8 mouse cellular contexts compared by ENCODE assay signal in genomic region chr19:4878405-4879323, GRCm38 (mm10). TPM values are rescaled to one million over a fixed set of nuclear protein-coding genes. Genes with fewer than 3 reads are reported as not detected.
A peak's percentile ranks its signal among the peaks of the same experiment; 100 is the strongest.
DNase-seq lines count a peak whose midpoint lies in the region; ATAC-seq and TF ChIP-seq lines count a peak whose summit lies in the region.

Zdhhc24 (plus strand) TSS chr19:4878668.

- dilution Hi-C loops in CH12.LX (cut with MboI; ENCODE audit: extremely low pct_ligation_motif_present, extremely low pct_unique_long_range_greater_than_20kb, low sequenced_read_pairs), result no loop called here

- 2% methylated on average over 52 of the region's 52 CpGs for WGBS in forebrain, embryonic 11.5 days
- 1% methylated on average over 52 of the region's 52 CpGs for WGBS in heart, embryonic 16.5 days
- WGBS in liver, embryonic 15.5 days (ENCODE audit: insufficient replicate concordance), result under 1% methylated on average over 52 of the region's 52 CpGs
- 2% methylated on average over 52 of the region's 52 CpGs for WGBS in neural tube, embryonic 12.5 days

- peak; percentile 95 for DNase-seq in CH12.LX (ENCODE audit: extremely low read depth)
- peak; percentile 92 for DNase-seq in c-Kit-positive CD71-positive TER-119-negative erythroid progenitor cells, embryonic 14.5 days (ENCODE audit: low read depth)
- DNase-seq in forebrain, embryonic 11.5 days (ENCODE audit: low spot score), result peak; percentile 97
- DNase-seq in kidney, postnatal 36 days, result peak; percentile 95 to 96
- DNase-seq in telencephalon, adult 2 months (ENCODE audit: low read depth, low spot score), result peak; percentile 96

- H3K4me1 ChIP-seq in CH12.LX (ENCODE audit: control insufficient read depth in 1 of 2, insufficient read depth in 2 of 2), result peaks cover 19 to 40% of the 10 kb centered on the region in 2 experiments
- peaks cover 8% of the 10 kb centered on the region; the same call in 1 of the 2 replicates for H3K4me1 ChIP-seq in forebrain, embryonic 11.5 days (replicated peaks; ENCODE audit: control insufficient read depth, insufficient read depth, low read length)
- peaks cover 10% of the 10 kb centered on the region for H3K4me1 ChIP-seq in heart, embryonic 16.5 days (ENCODE audit: control insufficient read depth, insufficient read depth, low read length)
- peaks cover 64% of the 10 kb centered on the region for H3K4me1 ChIP-seq in liver, embryonic 15.5 days (replicated peaks)
- peaks cover 21% of the 10 kb centered on the region for H3K4me1 ChIP-seq in neural tube, embryonic 12.5 days

- TF ChIP-seq CTCF in CH12.LX (conservative IDR thresholded peaks at IDR 0.05 in 1 of 2, IDR thresholded peaks at IDR 0.05 in 1 of 2; ENCODE audit: low read depth in 2 of 2, low read length in 2 of 2), result no peak

- no peaks in the 10 kb centered on the region for H3K9me3 ChIP-seq in CH12.LX (replicated peaks; ENCODE audit: low read length)
- H3K9me3 ChIP-seq in forebrain, embryonic 11.5 days (ENCODE audit: control insufficient read depth, low read length), result no peaks in the 10 kb centered on the region
- H3K9me3 ChIP-seq in heart, embryonic 16.5 days (replicated peaks; ENCODE audit: control insufficient read depth, low read length), result no peaks in the 10 kb centered on the region
- H3K9me3 ChIP-seq in liver, embryonic 15.5 days (replicated peaks), result no peaks in the 10 kb centered on the region
- no peaks in the 10 kb centered on the region for H3K9me3 ChIP-seq in neural tube, embryonic 12.5 days

- TF ChIP-seq RAD21 in CH12.LX (IDR thresholded peaks at IDR 0.05; ENCODE audit: low read depth, low read length), result no peak

- H3K79me2 ChIP-seq in CH12.LX (replicated peaks; ENCODE audit: control insufficient read depth, extremely low read depth, insufficient read depth, poor library complexity, severe bottlenecking), result no peaks in the 10 kb centered on the region; the same call in 1 of the 2 replicates

- peak within 1 kb of the TSS; percentile 57 for H3K9ac ChIP-seq in CH12.LX (ENCODE audit: insufficient read depth, low read depth)
- H3K9ac ChIP-seq in forebrain, embryonic 11.5 days (ENCODE audit: low read length), result peak within 1 kb of the TSS; percentile 81
- H3K9ac ChIP-seq in heart, embryonic 16.5 days (ENCODE audit: low read length), result peak within 1 kb of the TSS; percentile 88
- peak within 1 kb of the TSS; percentile 92 for H3K9ac ChIP-seq in liver, embryonic 15.5 days
- H3K9ac ChIP-seq in neural tube, embryonic 12.5 days, result peak within 1 kb of the TSS; percentile 69

- H3K36me3 ChIP-seq in CH12.LX (replicated peaks in 1 of 2; ENCODE audit: control insufficient read depth in 1 of 2, insufficient read depth in 1 of 2, low read length in 1 of 2), result peaks cover 18 to 35% of the 10 kb centered on the region in 2 experiments
- H3K36me3 ChIP-seq in forebrain, embryonic 11.5 days (ENCODE audit: control insufficient read depth, insufficient read depth, low read length), result no peaks in the 10 kb centered on the region
- no peaks in the 10 kb centered on the region for H3K36me3 ChIP-seq in heart, embryonic 16.5 days (ENCODE audit: control insufficient read depth, insufficient read depth)
- peaks cover 32% of the 10 kb centered on the region for H3K36me3 ChIP-seq in liver, embryonic 15.5 days (replicated peaks)
- H3K36me3 ChIP-seq in neural tube, embryonic 12.5 days, result peaks cover 4% of the 10 kb centered on the region; the same call in 1 of the 2 replicates

- peak within 1 kb of the TSS; percentile 84 to 97 (median 84) for H3K4me3 ChIP-seq in CH12.LX (replicated peaks in 1 of 3; ENCODE audit: low read depth in 2 of 3, low read length in 2 of 3, poor library complexity in 1 of 3)
- peak within 1 kb of the TSS; percentile 88 for H3K4me3 ChIP-seq in forebrain, embryonic 11.5 days (ENCODE audit: low read depth, low read length)
- peak within 1 kb of the TSS; percentile 87 for H3K4me3 ChIP-seq in heart, embryonic 16.5 days (ENCODE audit: low read length)
- peak within 1 kb of the TSS; percentile 87 for H3K4me3 ChIP-seq in liver, embryonic 15.5 days (replicated peaks)
- H3K4me3 ChIP-seq in neural tube, embryonic 12.5 days, result peak within 1 kb of the TSS; percentile 68

- peak; percentile 86 for TF ChIP-seq POLR2A in CH12.LX (IDR thresholded peaks at IDR 0.05; ENCODE audit: low read depth, low read length)

- in situ Hi-C loops in CH12.LX (cut with MboI; ENCODE audit: low pct_ligation_motif_present, low pct_unique_long_range_greater_than_20kb, low sequenced_read_pairs), result no loop called here

- no peak within 1 kb of the TSS for H3K27ac ChIP-seq in CH12.LX (ENCODE audit: insufficient read depth, low read depth)
- no peak within 1 kb of the TSS for H3K27ac ChIP-seq in forebrain, embryonic 11.5 days (ENCODE audit: low read depth, low read length)
- H3K27ac ChIP-seq in heart, embryonic 16.5 days (ENCODE audit: low read length), result peak within 1 kb of the TSS; percentile 37
- H3K27ac ChIP-seq in liver, embryonic 15.5 days (replicated peaks), result peak within 1 kb of the TSS; percentile 88
- no peak within 1 kb of the TSS for H3K27ac ChIP-seq in neural tube, embryonic 12.5 days

- no peak for TF ChIP-seq EP300 in CH12.LX (IDR thresholded peaks at IDR 0.05; ENCODE audit: low read length)

- peaks cover 31% of the 10 kb centered on the region for H3K27me3 ChIP-seq in CH12.LX (replicated peaks)
- H3K27me3 ChIP-seq in forebrain, embryonic 11.5 days (ENCODE audit: control insufficient read depth, insufficient read depth, low read length), result no peaks in the 10 kb centered on the region; the same call in 1 of the 2 replicates
- no peaks in the 10 kb centered on the region for H3K27me3 ChIP-seq in heart, embryonic 16.5 days (ENCODE audit: control insufficient read depth, insufficient read depth, low read length)
- H3K27me3 ChIP-seq in liver, embryonic 15.5 days, result peaks cover 33% of the 10 kb centered on the region
- no peaks in the 10 kb centered on the region for H3K27me3 ChIP-seq in neural tube, embryonic 12.5 days (replicated peaks)

- ATAC-seq in forebrain, embryonic 11.5 days (replicated peaks; ENCODE audit: low FRiP score), result peak; percentile 96
- ATAC-seq in heart, embryonic 16.5 days (replicated peaks; ENCODE audit: extremely low read depth, insufficient read depth, low FRiP score), result peak; percentile 99
- ATAC-seq in liver, embryonic 15.5 days (ENCODE audit: insufficient read depth), result peak; percentile 99
- ATAC-seq in neural tube, embryonic 12.5 days (ENCODE audit: low FRiP score, low read depth), result peak; percentile 94

- peak within 1 kb of the TSS; percentile 69 for H3K4me2 ChIP-seq in CH12.LX (ENCODE audit: insufficient read depth, low read depth, poor library complexity, severe bottlenecking)
- peak within 1 kb of the TSS; percentile 91 for H3K4me2 ChIP-seq in forebrain, embryonic 11.5 days (ENCODE audit: low read depth, low read length, severe bottlenecking)
- peak within 1 kb of the TSS; percentile 73 for H3K4me2 ChIP-seq in heart, embryonic 16.5 days (ENCODE audit: low read depth, low read length)
- peak within 1 kb of the TSS; percentile 95 for H3K4me2 ChIP-seq in liver, embryonic 15.5 days
- peak within 1 kb of the TSS; percentile 63 for H3K4me2 ChIP-seq in neural tube, embryonic 12.5 days (replicated peaks)

TF ChIP-seq in CH12.LX, 34 proteins besides CTCF, POLR2A, EP300 and RAD21 (continues in another document):
- TF ChIP-seq NRF1 (IDR thresholded peaks at IDR 0.05; ENCODE audit: low read depth, low read length) (peak; percentile 75), MAFK (IDR thresholded peaks at IDR 0.05; ENCODE audit: insufficient replicate concordance, low read length) (no peak), MXI1 (IDR thresholded peaks at IDR 0.05; ENCODE audit: low read depth, low read length) (peak; percentile 55), TBP (conservative IDR thresholded peaks at IDR 0.05; ENCODE audit: low read depth, low read length) (peak; percentile 82), MAZ (IDR thresholded peaks at IDR 0.05; ENCODE audit: low read depth, low read length) (peak; percentile 52), KAT2A (IDR thresholded peaks at IDR 0.05; ENCODE audit: insufficient replicate concordance, low read length) (no peak), CHD2 (IDR thresholded peaks at IDR 0.05; ENCODE audit: low read length) (peak; percentile 93), BHLHE40 (IDR thresholded peaks at IDR 0.05; ENCODE audit: low read depth, low read length) (no peak), SMC3 (IDR thresholded peaks at IDR 0.05; ENCODE audit: low read depth, low read length) (no peak), MYC (IDR thresholded peaks at IDR 0.05; ENCODE audit: low read depth, low read length) (peak; percentile 15; the same call in 1 of the 2 replicates), GABPA (IDR thresholded peaks at IDR 0.05; ENCODE audit: insufficient replicate concordance, low read depth, low read length) (no peak), UBTF (IDR thresholded peaks at IDR 0.05; ENCODE audit: low read depth, low read length) (no peak), ZMIZ1 (IDR thresholded peaks at IDR 0.05; ENCODE audit: low read depth, low read length) (peak; percentile 61), USF2 (conservative IDR thresholded peaks at IDR 0.05; ENCODE audit: low read depth, low read length) (no peak), ZKSCAN1 (IDR thresholded peaks at IDR 0.05; ENCODE audit: borderline replicate concordance, low read depth, low read length) (no peak), POLR2AphosphoS2 (IDR thresholded peaks at IDR 0.05; ENCODE audit: low read depth, low read length) (0 out of 2 replicates have a peak, but pooled peaks have one; percentile 27), RCOR1 (conservative IDR thresholded peaks at IDR 0.05; ENCODE audit: low read depth, low read length) (0 out of 2 replicates have a peak, but pooled peaks have one; percentile 37), E2F4 (IDR thresholded peaks at IDR 0.05; ENCODE audit: insufficient replicate concordance, low read depth, low read length) (peak; percentile 83; the same call in 1 of the 2 replicates), JUND (conservative IDR thresholded peaks at IDR 0.05; ENCODE audit: low read depth, low read length) (no peak), MAX (IDR thresholded peaks at IDR 0.05; ENCODE audit: low read length) (peak; percentile 81), ZC3H11A (IDR thresholded peaks at IDR 0.05; ENCODE audit: low read depth, low read length) (no peak), ZNF384 (IDR thresholded peaks at IDR 0.05; ENCODE audit: low read depth, low read length) (no peak), ETS1 (conservative IDR thresholded peaks at IDR 0.05; ENCODE audit: low read depth, low read length) (no peak; the same call in 1 of the 2 replicates)

RNA-seq across cellular contexts. Expression of gene Zdhhc24, which starts in this region (rescaled TPM):
- total RNA-seq in CH12.LX (2012; rRNA removed) (8.0 and 8.4 TPM in 2 replicates), CH12.LX (2014; rRNA removed) (4.5 and 5.0 TPM in 2 replicates)
- polyA plus RNA-seq in CH12.LX (2012; ENCODE audit: insufficient read length, low read depth), result 4.7 and 5.0 TPM in 2 replicates
- 12.3 and 15.7 TPM in 2 replicates for polyA plus RNA-seq in forebrain, embryonic 11.5 days (2014; fragmentation: Nextera tagmentation; extraction: Ambion mirVana)
- polyA plus RNA-seq in heart, embryonic 16.5 days (2015; fragmentation: Nextera tagmentation; extraction: Ambion mirVana), result 9.1 and 10.5 TPM in 2 replicates
- polyA plus RNA-seq in liver, embryonic 15.5 days (2015; fragmentation: Nextera tagmentation; extraction: Ambion mirVana), result 9.7 and 10.9 TPM in 2 replicates
- polyA plus RNA-seq in neural tube, embryonic 12.5 days (2016; fragmentation: Nextera tagmentation; extraction: Ambion mirVana), result 21.4 and 22.1 TPM in 2 replicates

Comparison
In these comparisons a context has a peak if more than half of its experiments do, and no peak if none do; other contexts are left out.
1. H3K27ac ChIP-seq: peak in heart, embryonic 16.5 days (single experiment) and liver, embryonic 15.5 days (single experiment); none in CH12.LX (single experiment), forebrain, embryonic 11.5 days (single experiment) and neural tube, embryonic 12.5 days (single experiment).
2. Peak in every context shown above with its lines, with median percentiles within 50 percentile points of each other: DNase-seq, H3K4me2 ChIP-seq, H3K4me3 ChIP-seq, H3K9ac ChIP-seq and ATAC-seq.